Mouse (Mus musculus) hematopoietic stem cell, adult 5-6 weeks (primary cell): ENCODE data around the gene Edc3. TPM values are rescaled to one million over a fixed set of nuclear protein-coding genes. Genes with fewer than 3 reads are reported as not detected.

Source experiments
- ATAC-seq, 2 experiments: fragments of 125-278 bp in 1 of 2; replicated peaks in 1 of 2; 2 replicates each; pipeline ENCODE4 v1.8.0; 2016 to 2017; ENCODE audit warnings: inconsistent platforms in 2 of 2, mild to moderate bottlenecking in 2 of 2, moderate number of reproducible peaks in 2 of 2, low read depth in 1 of 2, moderate TSS enrichment in 1 of 2; ENCODE audit not compliant: low FRiP score in 2 of 2, poor library complexity in 2 of 2, severe bottlenecking in 2 of 2, insufficient read depth in 1 of 2, low TSS enrichment in 1 of 2
- total RNA-seq: library from RNA; stranded (forward); fragments of 172-1452, 232-1000 nt; gene quantifications from 2 replicates; pipeline ENCODE4 v1.2.3, GENCODE M21; 2017

Edc3 gene
- 5.4 and 8.0 TPM in 2 replicates for total RNA-seq

DNA sequence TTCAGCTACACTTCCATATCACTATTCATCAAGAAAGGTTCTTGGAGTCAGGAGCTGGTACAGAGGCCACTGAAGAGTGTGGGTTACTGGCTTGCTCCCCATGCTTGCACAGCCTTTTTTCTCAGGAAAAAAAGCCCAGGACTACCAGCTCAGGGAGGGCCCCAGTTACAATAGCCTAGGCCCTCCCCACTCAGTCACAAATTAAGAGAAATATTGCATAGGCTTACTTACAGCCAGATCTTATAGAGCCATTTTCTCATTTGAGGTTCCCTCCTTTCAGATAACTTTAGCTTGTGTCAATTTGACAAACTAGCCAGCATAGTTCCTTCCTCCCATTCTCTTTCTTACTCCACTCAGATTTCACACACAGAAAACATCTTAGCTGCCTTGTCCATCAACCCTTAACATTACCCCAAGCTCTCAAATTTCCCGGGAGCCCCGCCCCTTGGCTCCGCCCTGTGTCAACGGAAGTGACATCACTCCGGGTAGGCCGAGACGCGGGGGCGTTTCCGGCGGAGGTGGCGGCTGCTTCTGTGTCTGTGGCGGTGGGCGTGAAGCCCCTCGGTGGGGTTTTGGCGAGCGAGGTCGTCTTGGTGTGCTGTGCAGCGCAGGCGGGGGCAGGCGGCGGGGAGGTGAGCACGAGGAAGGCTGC, at the start of gene Edc3:
TSS of gene Edc3 (plus strand) at position 473 of the 652 bp plus-strand sequence.
- ATAC-seq = peak; percentile 93 to 95

DNA sequence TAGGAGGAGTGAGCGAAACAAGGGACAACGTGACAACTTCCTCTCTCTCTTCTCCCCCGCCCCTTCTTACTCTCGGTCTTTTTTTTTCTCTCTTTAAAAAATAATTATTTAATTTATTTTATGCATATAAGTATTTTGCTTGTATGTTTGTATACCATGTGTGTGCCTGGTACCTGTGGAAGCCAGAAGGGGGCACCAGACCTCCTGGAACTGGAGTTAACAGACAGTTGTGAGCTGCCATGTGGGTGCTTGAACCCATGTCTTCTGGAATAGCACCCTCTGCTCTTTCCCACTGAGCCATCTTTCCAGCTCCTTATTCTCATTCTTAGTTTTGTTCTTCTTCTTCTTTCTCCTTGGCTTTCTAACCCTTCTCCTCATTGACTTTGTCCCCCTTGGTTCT, 49.4 kb upstream of the Edc3 start:
- no peak for ATAC-seq

- ATAC-seq = peak; percentile 83 to 86
These were observed 48.6 kb upstream of the Edc3 start for GRCm38 (mm10) chr9:57659774-57660173.

GRCm38 (mm10) chr9:57660501-57660900, 47.8 kb upstream of the Edc3 start:
- no peak for ATAC-seq

- ATAC-seq = no peak
These were observed 46.8 kb upstream of the Edc3 start for GRCm38 (mm10) chr9:57661552-57661951.

GRCm38 (mm10) chr9:57664616-57665015, 43.7 kb upstream of the Edc3 start:
- no peak for ATAC-seq

GRCm38 (mm10) chr9:57666536-57666935, 41.8 kb upstream of the Edc3 start:
- no peak for ATAC-seq

GRCm38 (mm10) chr9:57667136-57667535, 41.2 kb upstream of the Edc3 start:
- no peak for ATAC-seq

- no peak for ATAC-seq
These were observed 40.5 kb upstream of the Edc3 start for GRCm38 (mm10) chr9:57667817-57668216.

GRCm38 (mm10) chr9:57668277-57668676, 40.1 kb upstream of the Edc3 start:
- ATAC-seq = no peak

- ATAC-seq = no peak
These were observed 38.8 kb upstream of the Edc3 start for GRCm38 (mm10) chr9:57669566-57669965.

DNA sequence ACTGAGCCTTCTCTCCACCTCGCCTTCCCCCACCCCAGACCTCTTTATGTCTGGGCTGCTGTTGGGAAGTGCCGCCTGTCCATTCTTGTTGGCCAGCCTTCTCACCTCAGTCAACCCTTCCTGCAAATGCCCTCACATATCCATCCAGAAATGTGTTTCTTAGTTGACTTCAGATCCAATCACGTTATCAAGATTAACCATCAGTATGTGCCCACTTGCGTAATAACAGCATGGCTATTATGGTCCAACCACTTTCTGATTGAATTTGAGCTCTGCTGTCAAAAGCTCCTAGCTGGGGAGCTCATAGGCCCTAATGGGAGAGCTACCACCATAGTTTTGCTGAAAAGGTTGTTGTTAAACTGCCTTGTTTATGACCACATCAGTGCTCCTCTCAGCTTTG, 37.3 kb upstream of the Edc3 start:
- ATAC-seq = no peak

DNA sequence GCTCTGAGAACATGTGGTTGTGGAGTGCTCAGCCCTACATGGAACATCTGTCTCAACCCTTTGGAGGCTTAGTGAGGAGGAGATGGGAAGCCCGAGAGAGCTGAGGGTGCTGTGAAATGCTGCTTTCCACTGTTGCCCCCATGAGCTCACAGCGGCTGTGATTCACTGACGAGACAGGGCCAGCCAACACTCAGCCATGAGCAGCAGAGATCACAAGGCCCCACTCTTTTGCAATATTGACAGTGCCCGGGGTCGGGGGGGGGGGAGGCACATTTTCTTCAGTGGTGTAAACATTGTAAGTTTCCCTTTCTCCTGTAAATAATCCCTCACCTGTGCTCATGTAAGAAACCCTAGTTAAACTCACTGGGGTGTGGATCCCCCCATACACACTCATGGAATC, 36.8 kb upstream of the Edc3 start:
- no peak for ATAC-seq

GRCm38 (mm10) chr9:57681411-57681810, 26.9 kb upstream of the Edc3 start:
- no peak for ATAC-seq

DNA sequence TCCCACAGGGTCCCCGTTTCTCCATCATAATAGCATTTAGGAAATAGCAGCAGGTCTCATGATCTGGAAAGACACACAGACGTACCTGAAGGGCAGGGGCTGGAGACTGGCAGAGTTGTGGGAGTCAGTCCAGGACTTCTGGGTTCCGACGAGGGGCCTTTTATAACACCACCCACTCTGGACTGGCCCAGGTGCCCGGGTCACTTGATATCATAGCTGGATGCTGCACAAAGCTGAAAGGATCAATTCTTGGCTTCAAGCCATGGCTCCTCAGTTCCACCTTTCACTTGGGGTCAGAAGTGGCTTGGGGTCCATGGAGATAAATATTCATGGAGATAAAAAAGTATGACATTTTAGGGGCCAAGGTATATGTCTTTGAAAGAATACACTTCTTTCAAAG, 24.8 kb upstream of the Edc3 start, which contains the start of gene Cyp1a2:
TSS of gene Cyp1a2 (minus strand) at position 184 of the 400 bp plus-strand sequence.
- ATAC-seq = no peak

DNA sequence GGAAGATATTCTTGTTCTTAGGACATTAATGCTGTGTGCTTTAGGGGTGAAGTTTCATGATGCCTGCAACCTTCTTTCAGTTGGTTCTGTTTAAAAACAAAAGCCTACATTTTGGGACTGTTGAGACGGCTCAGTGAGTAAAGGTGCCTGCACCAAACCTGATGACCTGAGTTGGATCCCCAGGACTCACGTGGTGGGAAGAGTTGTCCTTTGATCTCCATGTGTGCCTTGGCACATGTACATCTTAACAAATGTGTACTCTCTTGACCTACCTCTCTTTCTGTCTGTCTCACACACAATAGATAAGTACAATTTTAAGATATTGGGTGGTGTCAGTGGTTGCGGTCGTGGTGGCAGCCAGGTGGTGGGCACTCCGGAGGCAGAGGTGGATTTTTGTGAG, 22.3 kb upstream of the Edc3 start:
- ATAC-seq = no peak

DNA sequence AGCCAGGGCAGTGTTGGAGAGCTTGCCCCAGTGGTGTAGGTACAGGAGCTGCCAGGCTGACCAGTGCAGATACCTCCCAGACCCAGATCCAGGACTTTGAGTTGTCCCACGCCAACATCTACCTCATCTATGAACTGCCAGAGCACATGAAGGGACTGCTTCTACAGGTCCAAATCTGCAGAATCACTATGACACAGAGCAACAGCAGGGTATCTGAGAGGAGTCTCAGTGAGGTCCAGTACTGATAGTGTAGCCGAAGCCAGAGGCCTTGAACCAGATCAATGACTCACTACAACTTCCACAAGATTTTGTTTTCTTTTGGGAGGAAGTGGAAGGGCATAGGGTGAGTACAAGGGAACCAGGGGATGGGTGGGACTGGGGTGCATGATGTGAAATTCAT, 20.6 kb upstream of the Edc3 start, which contains the start of gene Cyp1a1:
TSS of gene Cyp1a1 (plus strand) at position 178 of the 400 bp plus-strand sequence.
- no peak for ATAC-seq

- ATAC-seq = no peak; a peak in 1 of 4 replicates
These were observed 20.2 kb upstream of the Edc3 start for GRCm38 (mm10) chr9:57688158-57688557.

- no peak for ATAC-seq
These were observed 19.7 kb upstream of the Edc3 start for GRCm38 (mm10) chr9:57688606-57689005.
